Mouse (Mus musculus): ENCODE results near the gene Gm49510. TPM values are rescaled to one million over a fixed set of nuclear protein-coding genes. Genes with fewer than 3 reads are reported as not detected.
A peak's percentile ranks its signal among the peaks of the same experiment; 100 is the strongest.

The Gm49510 gene
- total RNA-seq, 2 experiments from 2014 or later: not detected

GRCm38 (mm10) chr15:78914823-78915659 is 15.6 kb downstream of the Gm49510 start:
- DNase-seq (ENCODE audit: low spot score): no peak

- DNase-seq (ENCODE audit: low spot score): peak; percentile 76
Measured at GRCm38 (mm10) chr15:78915660-78916017, 16.2 kb downstream of the Gm49510 start.

- DNase-seq (ENCODE audit: low spot score): no peak
Measured at GRCm38 (mm10) chr15:78916052-78916826, 16.8 kb downstream of the Gm49510 start.

GRCm38 (mm10) chr15:78918126-78918525 is 18.7 kb downstream of the Gm49510 start:
- no peak for DNase-seq (ENCODE audit: low spot score)

- DNase-seq (ENCODE audit: low spot score): no peak
Measured at GRCm38 (mm10) chr15:78919914-78920313, 20.4 kb downstream of the Gm49510 start.

- no peak for DNase-seq (ENCODE audit: low spot score)
Measured at GRCm38 (mm10) chr15:78922700-78923099, 23.2 kb downstream of the Gm49510 start.

- no peak for DNase-seq (ENCODE audit: low spot score)
Measured at GRCm38 (mm10) chr15:78923585-78923984, 24.1 kb downstream of the Gm49510 start.

GRCm38 (mm10) chr15:78925129-78925528 is 25.7 kb downstream of the Gm49510 start:
- DNase-seq (ENCODE audit: low spot score): no peak

GRCm38 (mm10) chr15:78926021-78926919 is 26.8 kb downstream of the Gm49510 start, which contains the start of gene Lgals1:
Gene Lgals1, plus strand, starts transcription at chr15:78926725.
- peak; percentile 95 for DNase-seq (ENCODE audit: low spot score)

- peak; percentile 62 for DNase-seq (ENCODE audit: low spot score)
Measured at GRCm38 (mm10) chr15:78927021-78927787, 27.7 kb downstream of the Gm49510 start.

GRCm38 (mm10) chr15:78927788-78928457 is 28.5 kb downstream of the Gm49510 start:
- DNase-seq (ENCODE audit: low spot score): peak; percentile 69

GRCm38 (mm10) chr15:78928539-78928938 is 29.1 kb downstream of the Gm49510 start:
- DNase-seq (ENCODE audit: low spot score): no peak

GRCm38 (mm10) chr15:78930192-78930706 is 30.8 kb downstream of the Gm49510 start:
- no peak for DNase-seq (ENCODE audit: low spot score)

GRCm38 (mm10) chr15:78930801-78931426 is 31.4 kb downstream of the Gm49510 start:
- DNase-seq (ENCODE audit: low spot score): no peak

- peak; percentile 64 for DNase-seq (ENCODE audit: low spot score)
Measured at GRCm38 (mm10) chr15:78931577-78931976, 32.1 kb downstream of the Gm49510 start.

GRCm38 (mm10) chr15:78934784-78935320 is 35.4 kb downstream of the Gm49510 start, which contains the start of gene Nol12:
Gene Nol12, plus strand, starts transcription at chr15:78934933.
- peak; percentile 89 for DNase-seq (ENCODE audit: low spot score)

GRCm38 (mm10) chr15:78936403-78936802 is 36.9 kb downstream of the Gm49510 start:
- DNase-seq (ENCODE audit: low spot score): no peak

- no peak for DNase-seq (ENCODE audit: low spot score)
Measured at GRCm38 (mm10) chr15:78937311-78937710, 37.8 kb downstream of the Gm49510 start.

GRCm38 (mm10) chr15:78937963-78938362 is 38.5 kb downstream of the Gm49510 start:
- DNase-seq (ENCODE audit: low spot score): no peak
